Mouse (Mus musculus) midbrain, embryonic 10.5 days (tissue): ENCODE measurements at regions not wholly inside any gene's neighbourhood (a gene's known extent, or its start where the extent isn't known, plus 50 kb on each side); places are given as distances from the start of the nearest gene placed in this dataset.

Experiments
- DNase-seq: peaks from one replicate; pipeline ENCODE4 v3.0.0-alpha.2; 2017; ENCODE audit warnings: low spot score
- H3K27ac ChIP-seq: fragments of 300-500 bp; sonication (generic); replicated peaks from 2 replicates; pipeline ENCODE4 v1.5.1; 2016; ENCODE audit warnings: mild to moderate bottlenecking
- H3K27me3 ChIP-seq: fragments of 300-500 bp; sonication (generic); 2 replicates; pipeline ENCODE4 v1.6.1; 2016; ENCODE audit warnings: low read depth, mild to moderate bottlenecking; ENCODE audit not compliant: poor library complexity, severe bottlenecking
- H3K36me3 ChIP-seq: fragments of 300-500 bp; sonication (generic); 2 replicates; pipeline ENCODE4 v1.6.1; 2016; ENCODE audit warnings: mild to moderate bottlenecking, moderate library complexity
- H3K4me1 ChIP-seq: fragments of 300-500 bp; sonication (generic); 2 replicates; pipeline ENCODE4 v1.6.1; 2016
- H3K4me3 ChIP-seq: fragments of 300-500 bp; sonication (generic); 2 replicates; pipeline ENCODE4 v1.5.1; 2016; ENCODE audit warnings: mild to moderate bottlenecking, moderate library complexity
- H3K9me3 ChIP-seq: fragments of 300-500 bp; sonication (generic); replicated peaks from 2 replicates; pipeline ENCODE4 v1.6.1; 2016; ENCODE audit warnings: mild to moderate bottlenecking
- WGBS: fragments of 180-500 bp; shearing (Covaris S2); methylation state at CpG from one replicate; pipeline ENCODE4 v1.1.7; 2016; 5-methylcytosine and 5-hydroxymethylcytosine counted together

- no peak for DNase-seq
- H3K27ac ChIP-seq, result 0 out of 2 replicates have a peak overlapping the region, but pooled peaks have one; percentile 23
- peaks cover 21% of the 10 kb centered on the region for H3K4me1 ChIP-seq
- WGBS, result 73% methylated on average over 12 of the region's 12 CpGs
- H3K9me3 ChIP-seq, result no peaks in the 10 kb centered on the region
- H3K36me3 ChIP-seq, result no peaks in the 10 kb centered on the region
- no peaks in the 10 kb centered on the region for H3K27me3 ChIP-seq
- H3K4me3 ChIP-seq, result no peak overlapping the region
Measured at GRCm38 (mm10) chr2:48705103-48705804, 108.7 kb upstream of the Acvr2a start.

DNA sequence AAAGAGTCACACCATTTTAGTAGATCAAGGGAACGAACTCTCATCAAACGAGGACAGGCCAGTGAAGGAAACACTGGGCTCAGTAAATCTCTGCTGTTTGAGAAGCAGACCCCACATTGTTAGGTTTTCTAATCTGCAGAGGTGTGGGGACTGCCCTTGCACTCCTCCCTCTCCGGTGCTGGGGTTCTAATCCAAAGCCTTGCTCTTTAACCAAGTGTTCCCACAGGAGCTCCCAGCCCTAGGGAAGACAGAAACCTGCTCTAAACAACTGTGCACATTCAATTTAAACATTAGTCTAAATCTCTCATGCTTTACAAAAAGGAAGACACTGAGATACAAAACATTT lies 108.1 kb upstream of the Acvr2a start:
- no peaks in the 10 kb centered on the region for H3K27me3 ChIP-seq
- H3K4me1 ChIP-seq, result peaks cover 21% of the 10 kb centered on the region
- DNase-seq, result no peak
- peak overlapping the region; percentile 23; the same call in 1 of the 2 replicates for H3K27ac ChIP-seq
- no peak overlapping the region for H3K4me3 ChIP-seq
- no peaks in the 10 kb centered on the region for H3K36me3 ChIP-seq
- no peaks in the 10 kb centered on the region for H3K9me3 ChIP-seq
- 54% methylated on average over 3 of the region's 3 CpGs for WGBS

DNA sequence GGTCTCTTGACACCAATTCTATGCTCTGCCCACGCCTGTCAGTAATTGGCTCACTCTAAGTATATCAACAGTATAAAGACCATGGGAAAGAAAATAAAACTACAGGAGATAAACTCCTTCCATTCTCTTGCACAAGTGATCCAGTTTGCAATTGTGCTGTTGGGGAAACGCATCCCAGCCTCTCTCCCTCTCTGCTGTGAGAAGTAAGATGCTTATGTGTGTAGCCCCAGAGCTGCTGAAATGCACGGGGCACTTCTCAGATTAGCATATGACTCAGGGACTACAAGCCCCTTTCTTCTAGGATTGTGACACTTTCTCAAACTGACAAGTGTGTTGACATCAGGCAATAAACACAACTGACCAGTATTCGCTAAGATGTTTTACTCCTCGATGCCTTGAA lies 107.7 kb upstream of the Acvr2a start:
- H3K4me3 ChIP-seq, result no peak overlapping the region
- no peak for DNase-seq
- H3K27me3 ChIP-seq, result no peaks in the 10 kb centered on the region
- peaks cover 21% of the 10 kb centered on the region for H3K4me1 ChIP-seq
- no peaks in the 10 kb centered on the region for H3K9me3 ChIP-seq
- 44% methylated on average over 5 of the region's 5 CpGs for WGBS
- H3K36me3 ChIP-seq, result no peaks in the 10 kb centered on the region
- H3K27ac ChIP-seq, result peak overlapping the region; percentile 23; the same call in 1 of the 2 replicates

DNA sequence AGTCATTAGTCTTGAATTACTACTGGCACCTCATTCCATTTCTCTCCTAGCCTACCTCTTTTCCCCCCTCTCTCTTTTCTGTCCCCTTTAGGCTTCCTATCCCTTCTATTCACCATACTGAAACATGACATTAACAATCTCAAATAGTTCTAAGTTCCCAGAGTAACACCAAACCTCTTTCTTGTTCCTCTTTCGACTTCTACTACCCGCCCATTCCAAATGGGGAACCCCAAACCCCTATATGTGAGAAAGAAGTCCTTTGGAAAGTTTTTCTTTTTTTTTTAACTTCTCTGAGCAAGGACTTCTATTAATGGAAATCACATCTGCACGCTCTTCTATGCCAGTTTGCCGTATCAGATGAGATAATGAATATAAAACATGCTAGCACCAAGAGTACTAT lies 97.7 kb upstream of the Acvr2a start:
- no peak overlapping the region for H3K4me3 ChIP-seq
- no peaks in the 10 kb centered on the region for H3K9me3 ChIP-seq
- H3K27ac ChIP-seq, result no peak overlapping the region
- peaks cover 6% of the 10 kb centered on the region; the same call in 1 of the 2 replicates for H3K4me1 ChIP-seq
- H3K27me3 ChIP-seq, result no peaks in the 10 kb centered on the region
- 92% methylated on average over 4 of the region's 4 CpGs for WGBS
- DNase-seq, result no peak
- H3K36me3 ChIP-seq, result no peaks in the 10 kb centered on the region

- H3K4me1 ChIP-seq, result no peaks in the 10 kb centered on the region
- no peaks in the 10 kb centered on the region for H3K9me3 ChIP-seq
- H3K4me3 ChIP-seq, result no peak overlapping the region
- WGBS, result 98% methylated on average over 1 of the region's 1 CpGs
- no peak for DNase-seq
- H3K27me3 ChIP-seq, result no peaks in the 10 kb centered on the region
- H3K36me3 ChIP-seq, result no peaks in the 10 kb centered on the region
- H3K27ac ChIP-seq, result no peak overlapping the region
Measured at GRCm38 (mm10) chr2:48717770-48718169, 96.1 kb upstream of the Acvr2a start.

DNA sequence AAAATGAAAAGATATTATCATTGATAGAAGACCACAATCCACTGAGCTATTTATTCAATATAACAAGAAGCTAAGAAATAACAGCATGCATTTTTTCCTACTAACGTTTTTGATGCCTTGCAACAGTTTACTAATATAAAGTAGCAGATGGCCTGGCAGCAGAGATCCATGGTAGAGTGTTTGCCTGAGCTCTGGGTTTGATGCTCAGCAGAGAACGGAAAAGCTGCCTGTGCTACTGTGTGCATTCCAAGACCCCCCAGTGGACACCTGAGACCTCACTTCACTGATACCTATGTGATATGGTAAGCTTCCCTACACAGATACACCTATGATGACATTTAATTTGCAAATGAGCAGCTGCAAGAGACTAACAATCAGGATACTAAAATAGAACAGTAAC lies 95.6 kb upstream of the Acvr2a start:
- no peak for DNase-seq
- Histone ChIP-seq H3K9me3 (no peaks in the 10 kb centered on the region), H3K36me3 (no peaks in the 10 kb centered on the region), H3K27ac (no peak overlapping the region), H3K27me3 (no peaks in the 10 kb centered on the region), H3K4me1 (no peaks in the 10 kb centered on the region), H3K4me3 (no peak overlapping the region)
- 87% methylated on average over 2 of the region's 2 CpGs for WGBS

GRCm38 (mm10) chr2:48730780-48731179 lies 83.1 kb upstream of the Acvr2a start:
- Histone ChIP-seq H3K27me3 (no peaks in the 10 kb centered on the region), H3K9me3 (no peaks in the 10 kb centered on the region), H3K36me3 (no peaks in the 10 kb centered on the region), H3K4me3 (no peak overlapping the region), H3K4me1 (peaks cover under 1% of the 10 kb centered on the region; the same call in 1 of the 2 replicates), H3K27ac (no peak overlapping the region)
- DNase-seq, result no peak
- 80% methylated on average over 8 of the region's 8 CpGs for WGBS

DNA sequence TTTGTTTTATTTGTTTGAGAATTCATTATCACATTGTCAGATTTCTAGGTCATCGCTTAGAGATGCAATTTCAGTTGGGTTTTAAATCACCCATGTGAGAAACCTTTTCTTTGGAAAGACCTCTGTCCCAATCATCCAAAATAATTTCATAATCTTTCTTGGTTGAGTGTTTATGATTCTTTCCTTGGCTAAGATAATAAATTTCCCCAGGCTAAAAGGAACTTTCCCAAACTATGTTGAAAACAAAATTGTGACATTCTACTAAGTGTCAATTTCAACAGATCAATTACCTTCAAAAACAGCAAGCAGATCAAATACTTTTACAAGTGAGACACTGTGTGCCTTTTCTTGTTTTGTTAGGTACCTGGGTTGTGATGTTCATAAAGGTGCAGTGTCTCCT lies 80.0 kb upstream of the Acvr2a start:
- 96% methylated on average over 1 of the region's 1 CpGs for WGBS
- no peak overlapping the region for H3K27ac ChIP-seq
- DNase-seq, result no peak
- no peaks in the 10 kb centered on the region for H3K27me3 ChIP-seq
- H3K36me3 ChIP-seq, result no peaks in the 10 kb centered on the region
- H3K4me1 ChIP-seq, result peaks cover 8% of the 10 kb centered on the region
- H3K4me3 ChIP-seq, result no peak overlapping the region
- H3K9me3 ChIP-seq, result no peaks in the 10 kb centered on the region

DNA sequence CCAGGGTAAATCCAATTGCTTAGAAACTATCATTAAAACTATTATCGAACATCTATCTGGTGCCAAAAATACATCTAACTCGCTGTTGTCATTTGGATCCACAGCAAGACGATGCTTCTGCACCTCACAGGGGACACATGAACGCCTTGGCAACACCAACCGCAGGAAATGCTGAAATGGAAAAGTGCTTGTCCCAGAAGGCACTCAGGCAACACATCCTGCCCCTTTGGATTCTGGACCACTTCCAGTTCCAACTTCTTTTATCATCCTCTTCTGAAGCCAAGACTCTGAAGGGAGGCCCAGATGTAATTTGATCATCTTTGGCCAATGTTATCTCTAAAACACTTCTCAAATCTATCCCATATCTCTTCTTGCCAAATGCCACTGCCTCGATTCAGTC lies 79.4 kb upstream of the Acvr2a start:
- Histone ChIP-seq H3K9me3 (no peaks in the 10 kb centered on the region), H3K27ac (no peak overlapping the region), H3K27me3 (no peaks in the 10 kb centered on the region), H3K36me3 (no peaks in the 10 kb centered on the region), H3K4me3 (no peak overlapping the region), H3K4me1 (peaks cover 8% of the 10 kb centered on the region)
- WGBS, result 93% methylated on average over 6 of the region's 6 CpGs
- no peak for DNase-seq

- no peaks in the 10 kb centered on the region for H3K27me3 ChIP-seq
- 58% methylated on average over 2 of the region's 2 CpGs for WGBS
- H3K4me3 ChIP-seq, result no peak overlapping the region
- H3K4me1 ChIP-seq, result peaks cover 8% of the 10 kb centered on the region
- DNase-seq, result no peak
- H3K36me3 ChIP-seq, result no peaks in the 10 kb centered on the region
- no peak overlapping the region for H3K27ac ChIP-seq
- H3K9me3 ChIP-seq, result no peaks in the 10 kb centered on the region
Measured at GRCm38 (mm10) chr2:48736312-48736711, 77.6 kb upstream of the Acvr2a start.
